Mouse (Mus musculus) cerebellum, adult 2 months (tissue): ENCODE measurements around the gene Syt3. TPM values are rescaled to one million over a fixed set of nuclear protein-coding genes. Genes with fewer than 3 reads are reported as not detected.

ENCODE experiments used
- DNase-seq, 2 experiments: peaks; one replicate each; pipeline ENCODE4 v3.0.0; 2021
- H3K27ac ChIP-seq: fragments of 200-500 bp; 2 replicates; pipeline ENCODE4 v1.5.1; 2012; ENCODE audit warnings: low read length, control low read depth, inconsistent platforms; ENCODE audit not compliant: insufficient read depth
- H3K27me3 ChIP-seq: fragments of 200-500 bp; 2 replicates; pipeline ENCODE4 v1.6.1; 2012; ENCODE audit warnings: inconsistent platforms, mild to moderate bottlenecking, low read length, moderate library complexity; ENCODE audit not compliant: control insufficient read depth, insufficient read depth
- H3K4me1 ChIP-seq: fragments of 200-500 bp; 2 replicates; pipeline ENCODE4 v1.6.1; 2011; ENCODE audit warnings: low read length; ENCODE audit not compliant: control insufficient read depth, insufficient read depth
- H3K4me3 ChIP-seq: fragments of 200-500 bp; replicated peaks from 2 replicates; pipeline ENCODE3; 2011; ENCODE audit warnings: mild to moderate bottlenecking, low read depth, low read length, control low read depth; ENCODE audit not compliant: insufficient read depth
- CTCF ChIP-seq: fragments of 200-500 bp; IDR thresholded peaks from 2 replicates; pipeline ENCODE4 v1.5.1; 2011; ENCODE audit warnings: low read depth, mild to moderate bottlenecking, control low read depth, low read length, moderate library complexity, borderline replicate concordance; ENCODE audit not compliant: insufficient read depth
- POLR2A ChIP-seq: fragments of 200-500 bp; IDR thresholded peaks from 2 replicates; pipeline ENCODE4 v1.6.1; 2011; ENCODE audit warnings: low read length, control low read depth, borderline replicate concordance; ENCODE audit not compliant: insufficient read depth
- WGBS: fragments of 180-500 bp; shearing (Covaris S2); methylation state at CpG from one replicate; pipeline ENCODE4 v1.1.7; 2018; 5-methylcytosine and 5-hydroxymethylcytosine counted together
- polyA plus RNA-seq: library from polyadenylated mRNA; depleted of rRNA; stranded (reverse); fragments of >200 nt; gene quantifications from 2 replicates; pipeline ENCODE4 v1.2.3, GENCODE M21; 2012

Gene Syt3
- polyA plus RNA-seq, 1 experiment, result 125 TPM

DNA sequence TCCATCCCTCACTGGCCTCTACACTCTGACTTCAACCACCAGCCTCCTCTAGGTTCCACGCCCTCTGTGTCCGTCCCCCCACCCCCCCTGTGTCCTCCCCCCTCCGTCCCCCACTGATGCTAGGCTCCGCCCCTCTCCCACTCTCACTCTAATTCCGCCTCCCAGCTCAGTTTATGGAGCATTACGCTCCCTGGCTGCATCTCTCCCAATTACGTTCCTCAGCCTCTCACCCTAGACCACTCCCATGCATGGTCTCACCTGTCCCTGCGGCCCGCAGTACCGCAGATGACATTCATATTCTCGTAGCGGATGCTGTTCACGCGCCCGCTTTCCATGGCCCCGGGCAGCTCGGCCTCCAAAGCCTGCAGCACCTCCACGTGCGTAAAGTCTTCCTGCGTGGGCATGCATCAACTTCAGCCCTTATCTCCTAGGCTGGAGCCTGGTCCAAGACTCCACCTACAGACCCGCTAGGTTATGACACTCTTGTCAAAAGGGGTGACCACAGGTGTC, 23.1 kb upstream of the Syt3 start:
- Histone ChIP-seq H3K4me3 (peak overlapping the region; percentile 89), H3K27ac (peak overlapping the region; percentile 92), H3K27me3 (no peaks in the 10 kb centered on the region), H3K4me1 (0 out of 2 replicates have a peak, but pooled peaks cover 3% of the 10 kb centered on the region)
- peak; percentile 67 to 70 for DNase-seq
- peak; percentile 38; the same call in 1 of the 2 replicates for TF ChIP-seq CTCF
- no peak for TF ChIP-seq POLR2A
- WGBS, result 2% methylated on average over 21 of the region's 21 CpGs

DNA sequence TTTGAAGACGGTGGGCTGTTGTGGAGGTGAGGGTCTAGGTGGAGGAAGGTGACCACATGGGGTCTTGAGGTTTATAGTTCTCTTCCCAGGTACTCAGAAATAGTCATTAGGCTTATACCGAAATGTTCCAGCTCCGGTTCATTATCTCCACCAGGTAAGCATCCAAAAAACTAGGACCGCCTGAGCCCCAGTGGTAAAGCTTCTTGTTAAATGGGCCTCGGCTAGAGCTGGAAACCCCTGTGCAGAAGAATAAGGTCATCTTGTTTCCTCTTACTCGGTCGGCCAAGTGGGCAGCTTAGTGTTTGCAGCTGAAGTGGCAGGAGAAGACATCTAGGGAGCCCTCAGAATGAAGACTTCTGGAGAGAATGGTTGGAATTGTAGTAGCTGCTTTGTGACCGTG, 11.2 kb upstream of the Syt3 start:
- Histone ChIP-seq H3K27me3 (no peaks in the 10 kb centered on the region), H3K27ac (no peak overlapping the region), H3K4me3 (no peak overlapping the region), H3K4me1 (peaks cover 5% of the 10 kb centered on the region)
- no peak for DNase-seq
- no peak for TF ChIP-seq POLR2A
- TF ChIP-seq CTCF, result no peak
- WGBS, result 87% methylated on average over 8 of the region's 8 CpGs

GRCm38 (mm10) chr7:44373460-44373859, 10.4 kb upstream of the Syt3 start:
- TF ChIP-seq CTCF (no peak), POLR2A (no peak)
- 8% methylated on average over 7 of the region's 7 CpGs for WGBS

GRCm38 (mm10) chr7:44373889-44374652, 9.8 kb upstream of the Syt3 start:
- TF ChIP-seq CTCF, result no peak
- TF ChIP-seq POLR2A, result peak; percentile 30; the same call in 1 of the 2 replicates
- peak; percentile 88 to 95 for DNase-seq
- peak overlapping the region; percentile 82 for H3K4me3 ChIP-seq
- peaks cover 5% of the 10 kb centered on the region for H3K4me1 ChIP-seq
- under 1% methylated on average over 19 of the region's 19 CpGs for WGBS
- no peaks in the 10 kb centered on the region for H3K27me3 ChIP-seq
- peak overlapping the region; percentile 74 for H3K27ac ChIP-seq

More at GRCm38 (mm10) chr7:44373460-44373859, 10.4 kb upstream of the Syt3 start:
- Histone ChIP-seq H3K4me1 (peaks cover 5% of the 10 kb centered on the region), H3K27ac (peak overlapping the region; percentile 23; the same call in 1 of the 2 replicates), H3K27me3 (no peaks in the 10 kb centered on the region), H3K4me3 (peak overlapping the region; percentile 82)
- DNase-seq, result no peak

GRCm38 (mm10) chr7:44374756-44375155, 9.1 kb upstream of the Syt3 start:
- no peaks in the 10 kb centered on the region for H3K27me3 ChIP-seq
- no peak overlapping the region for H3K27ac ChIP-seq
- DNase-seq, result no peak
- peak overlapping the region; percentile 82 for H3K4me3 ChIP-seq
- TF ChIP-seq CTCF, result no peak
- no peak for TF ChIP-seq POLR2A
- peaks cover 5% of the 10 kb centered on the region for H3K4me1 ChIP-seq
- WGBS, result 11% methylated on average over 5 of the region's 5 CpGs

DNA sequence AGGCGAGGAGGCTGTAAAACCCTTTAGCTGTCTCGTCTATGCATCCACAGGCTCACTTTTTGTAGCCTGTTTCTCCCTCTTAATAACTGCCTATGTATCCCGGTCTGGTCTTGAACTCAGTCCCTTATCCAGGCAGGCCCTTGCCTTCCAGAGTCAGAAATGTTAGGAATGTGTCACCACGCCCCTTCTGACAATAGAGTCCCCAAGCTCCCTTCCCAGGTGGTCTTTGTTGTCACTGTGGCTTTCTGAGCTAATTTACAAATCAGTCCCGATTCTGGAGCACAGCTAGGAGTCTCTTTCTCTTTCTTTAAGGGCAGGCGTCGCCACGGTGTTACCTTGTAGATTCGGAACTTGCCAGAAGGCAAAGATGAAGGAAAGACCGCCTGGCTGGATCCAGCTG, 8.7 kb upstream of the Syt3 start:
- H3K27ac ChIP-seq, result no peak overlapping the region
- H3K27me3 ChIP-seq, result no peaks in the 10 kb centered on the region
- DNase-seq, result no peak
- peaks cover 5% of the 10 kb centered on the region for H3K4me1 ChIP-seq
- no peak for TF ChIP-seq POLR2A
- no peak for TF ChIP-seq CTCF
- 21% methylated on average over 10 of the region's 10 CpGs for WGBS
- H3K4me3 ChIP-seq, result no peak overlapping the region

GRCm38 (mm10) chr7:44375793-44376192, 8.1 kb upstream of the Syt3 start:
- Histone ChIP-seq H3K27me3 (no peaks in the 10 kb centered on the region), H3K4me1 (peaks cover 5% of the 10 kb centered on the region), H3K27ac (no peak overlapping the region), H3K4me3 (no peak overlapping the region)
- DNase-seq, result no peak
- 54% methylated on average over 3 of the region's 3 CpGs for WGBS
- no peak for TF ChIP-seq POLR2A
- TF ChIP-seq CTCF, result no peak

DNA sequence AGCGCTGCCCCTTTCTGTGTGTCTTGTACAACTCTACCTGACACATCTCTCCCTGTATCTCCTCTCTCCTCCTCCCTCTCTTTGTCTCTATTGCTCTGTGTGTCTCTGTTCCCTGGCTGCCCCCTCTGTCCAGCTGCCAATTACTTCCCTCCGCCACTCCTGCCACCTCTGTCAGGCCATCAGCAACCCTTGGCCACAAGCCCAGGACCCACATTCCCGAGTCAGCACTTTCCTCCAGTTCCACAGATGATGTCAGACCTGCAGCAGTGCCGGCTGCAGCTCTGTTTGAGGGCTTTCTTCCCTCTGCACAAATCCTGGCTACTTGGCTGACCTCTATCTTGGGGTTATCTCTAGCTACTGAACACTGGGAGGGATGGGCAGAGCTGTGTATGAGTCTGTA, 5.6 kb upstream of the Syt3 start:
- Histone ChIP-seq H3K27me3 (no peaks in the 10 kb centered on the region), H3K4me3 (no peak overlapping the region), H3K27ac (no peak overlapping the region), H3K4me1 (peaks cover 5% of the 10 kb centered on the region)
- no peak for DNase-seq
- TF ChIP-seq POLR2A (no peak), CTCF (no peak)
- 26% methylated on average over 4 of the region's 4 CpGs for WGBS
